Mouse (Mus musculus) small intestine, adult 2 months (tissue): ENCODE data around the gene Mns1.

Experiments
- CTCF ChIP-seq: fragments of 200-500 bp; IDR thresholded peaks from 2 replicates; pipeline ENCODE4 v1.5.1; 2012; ENCODE audit warnings: low read depth, mild to moderate bottlenecking, control low read depth, inconsistent platforms, low read length, moderate library complexity, mixed read lengths; ENCODE audit not compliant: insufficient replicate concordance, insufficient read length; ENCODE audit errors: extremely low read depth
- POLR2A ChIP-seq: fragments of 200-500 bp; IDR thresholded peaks from 2 replicates; pipeline ENCODE4 v1.6.1; 2012; ENCODE audit warnings: low read depth, mild to moderate bottlenecking, control low read depth, inconsistent platforms, low read length, moderate library complexity

DNA sequence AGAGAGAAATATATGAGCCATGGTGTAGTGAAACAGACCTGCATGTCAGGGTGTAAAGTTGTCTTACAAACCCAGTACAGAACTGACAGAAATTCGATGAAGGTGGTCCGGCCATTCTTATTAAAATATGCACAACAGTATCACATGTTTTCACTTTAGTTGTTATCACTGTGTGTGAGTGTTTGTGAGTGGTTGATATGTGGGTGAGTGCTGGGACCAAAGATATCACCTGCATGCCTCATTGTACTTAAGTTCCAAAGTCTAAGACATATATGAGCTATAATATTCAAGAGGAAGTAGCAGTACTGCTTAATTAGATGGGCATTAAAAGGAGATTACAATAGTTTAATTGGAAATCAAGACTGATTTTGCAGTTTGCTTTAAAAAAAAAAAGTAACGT is 17.3 kb upstream of the Mns1 start:
- no peak for TF ChIP-seq POLR2A
- no peak for TF ChIP-seq CTCF
